Mouse (Mus musculus) hindbrain, embryonic 16.5 days (tissue): ENCODE measurements around the gene Fkbp11. TPM values are rescaled to one million over a fixed set of nuclear protein-coding genes. Genes with fewer than 3 reads are reported as not detected.

ENCODE experiments used
- ATAC-seq: fragments of 200-750 bp; cut with Nextera tagmentation; 2 replicates; pipeline ENCODE4 v1.8.0; 2017; ENCODE audit warnings: moderate TSS enrichment, moderate library complexity
- H3K27ac ChIP-seq: fragments of 300-500 bp; sonication (generic); 2 replicates; pipeline ENCODE4 v1.5.1; 2014; ENCODE audit warnings: low read depth, mild to moderate bottlenecking, control low read depth, low read length, moderate library complexity
- H3K27me3 ChIP-seq: fragments of 300-500 bp; sonication (generic); replicated peaks from 2 replicates; pipeline ENCODE4 v1.6.1; 2014; ENCODE audit warnings: low read length; ENCODE audit not compliant: control insufficient read depth, insufficient read depth
- H3K36me3 ChIP-seq: fragments of 300-500 bp; sonication (generic); 2 replicates; pipeline ENCODE4 v1.6.1; 2014; ENCODE audit warnings: mild to moderate bottlenecking, low read length, moderate library complexity, mixed read lengths; ENCODE audit not compliant: control insufficient read depth, insufficient read depth
- H3K4me1 ChIP-seq: fragments of 300-500 bp; sonication (generic); 2 replicates; pipeline ENCODE4 v1.6.1; 2014; ENCODE audit warnings: low read depth, low read length; ENCODE audit not compliant: control insufficient read depth, insufficient read depth
- H3K4me2 ChIP-seq: fragments of 300-500 bp; sonication (generic); 2 replicates; pipeline ENCODE4 v1.6.1; 2014; ENCODE audit warnings: mild to moderate bottlenecking, low read length, control low read depth, moderate library complexity
- H3K4me3 ChIP-seq: fragments of 300-500 bp; sonication (generic); 2 replicates; pipeline ENCODE4 v1.5.1; 2014; ENCODE audit warnings: mild to moderate bottlenecking, low read length, control low read depth, moderate library complexity
- H3K9ac ChIP-seq: fragments of 300-500 bp; sonication (generic); 2 replicates; pipeline ENCODE4 v1.6.1; 2014; ENCODE audit warnings: low read depth, mild to moderate bottlenecking, control low read depth, low read length, moderate library complexity
- H3K9me3 ChIP-seq: fragments of 300-500 bp; sonication (generic); 2 replicates; pipeline ENCODE4 v1.6.1; 2014; ENCODE audit warnings: mild to moderate bottlenecking, low read length, moderate library complexity; ENCODE audit not compliant: control insufficient read depth
- WGBS: fragments of 180-500 bp; shearing (Covaris S2); extraction: QIAGEN DNeasy Blood & Tissue Kit; methylation state at CpG from one replicate; pipeline ENCODE4 v1.1.7; 2014; 5-methylcytosine and 5-hydroxymethylcytosine counted together
- polyA plus RNA-seq: library from polyadenylated mRNA; unstranded; fragments of >200 nt; fragmentation: Nextera tagmentation; extraction: Ambion mirVana; gene quantifications from 2 replicates; pipeline ENCODE4 v1.2.1, GENCODE M21; 2015

Fkbp11 gene
- polyA plus RNA-seq, 1 experiment from 2014 or later: 6.3 TPM

DNA sequence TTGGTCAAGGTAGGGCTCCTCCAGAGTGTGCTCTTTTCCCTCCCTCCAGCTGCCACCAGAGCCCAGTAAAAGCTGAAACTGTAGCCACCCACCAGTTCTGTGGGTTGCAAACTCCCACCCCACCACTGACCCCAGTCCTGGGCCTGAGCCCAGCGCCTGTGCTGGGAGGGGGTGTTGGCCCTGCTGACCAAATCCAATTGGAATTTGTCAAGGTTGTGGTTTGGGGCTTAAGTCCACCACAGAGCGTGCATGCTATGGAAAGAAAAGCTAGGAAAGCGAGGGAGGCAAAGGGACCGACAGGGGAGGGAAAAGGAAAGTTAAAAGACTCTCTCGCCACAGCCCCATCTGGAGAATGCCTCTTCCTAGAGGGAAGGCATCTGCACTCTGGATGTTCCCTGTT lies 40.3 kb upstream of the Fkbp11 start:
- Histone ChIP-seq H3K4me2 (no peak overlapping the region), H3K27me3 (peaks cover 24% of the 10 kb centered on the region), H3K4me3 (no peak overlapping the region), H3K9me3 (no peaks in the 10 kb centered on the region), H3K4me1 (peaks cover 10% of the 10 kb centered on the region; the same call in 1 of the 2 replicates), H3K9ac (no peak overlapping the region), H3K27ac (no peak overlapping the region), H3K36me3 (no peaks in the 10 kb centered on the region)
- 21% methylated on average over 5 of the region's 5 CpGs for WGBS
- ATAC-seq: no peak

DNA sequence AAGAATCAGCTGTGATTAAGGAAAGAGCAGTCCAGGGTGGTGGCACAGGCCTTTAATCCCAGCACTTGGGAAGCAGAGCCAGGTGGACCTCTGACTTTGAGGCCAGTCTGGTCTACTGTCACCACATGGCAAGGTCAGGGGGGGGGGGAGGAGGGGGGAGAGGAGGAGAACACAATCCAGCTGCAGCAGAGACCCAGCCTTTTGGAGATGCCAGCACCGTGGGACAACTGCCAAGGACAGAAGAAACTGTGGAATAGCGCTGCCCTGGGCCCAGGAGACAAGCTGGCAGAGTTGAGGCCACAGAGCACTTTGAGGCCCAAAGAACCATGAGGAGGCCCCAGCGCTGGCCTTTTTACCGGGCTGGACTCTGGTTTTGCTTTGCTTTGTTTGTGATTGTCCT lies 37.9 kb upstream of the Fkbp11 start:
- Histone ChIP-seq H3K4me2 (no peak overlapping the region), H3K4me3 (no peak overlapping the region), H3K9me3 (no peaks in the 10 kb centered on the region), H3K9ac (no peak overlapping the region), H3K27me3 (peaks cover 10% of the 10 kb centered on the region), H3K27ac (no peak overlapping the region), H3K4me1 (peaks cover 15% of the 10 kb centered on the region), H3K36me3 (no peaks in the 10 kb centered on the region)
- 65% methylated on average over 4 of the region's 4 CpGs for WGBS
- no peak for ATAC-seq

- peak within 1 kb of the TSS; percentile 59 for H3K4me2 ChIP-seq
- peaks cover 20% of the 10 kb centered on the region for H3K4me1 ChIP-seq
- WGBS: under 1% methylated on average over 65 of the region's 76 CpGs
- H3K4me3 ChIP-seq: peak within 1 kb of the TSS; percentile 87
- ATAC-seq: peak; percentile 98
- peak within 1 kb of the TSS; percentile 96 for H3K9ac ChIP-seq
- peak within 1 kb of the TSS; percentile 92 for H3K27ac ChIP-seq
- 0 out of 2 replicates have a peak, but pooled peaks cover 3% of the 10 kb centered on the region for H3K36me3 ChIP-seq
- no peaks in the 10 kb centered on the region for H3K9me3 ChIP-seq
- no peaks in the 10 kb centered on the region; the same call in 1 of the 2 replicates for H3K27me3 ChIP-seq
Measured at GRCm38 (mm10) chr15:98762670-98763529, 34.9 kb upstream of the Fkbp11 start, which contains the start of gene Arf3. Arf3 (minus strand) TSS chr15:98763214.

DNA sequence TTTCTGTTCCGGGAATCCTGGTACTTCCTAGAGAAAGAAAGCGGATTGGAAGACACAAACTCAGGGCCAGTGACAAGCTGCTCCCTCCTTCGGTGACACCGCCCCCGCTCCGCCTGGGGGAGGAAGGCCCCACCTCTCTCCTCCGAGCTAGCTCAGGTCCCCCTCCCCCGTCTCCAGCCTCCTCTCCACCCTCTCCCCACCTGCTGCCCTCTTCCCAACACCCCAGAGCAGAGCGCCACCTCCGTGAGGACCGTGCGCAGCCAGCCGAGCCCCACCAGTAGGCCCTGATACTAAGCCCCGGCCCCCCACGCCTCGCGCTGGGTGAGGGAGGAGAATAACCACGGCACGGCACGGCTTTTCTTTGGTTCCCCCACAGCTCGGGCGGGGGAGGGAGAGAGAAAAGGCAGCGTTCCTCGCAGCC lies 34.2 kb upstream of the Fkbp11 start:
- H3K9ac ChIP-seq: peak overlapping the region; percentile 96
- H3K9me3 ChIP-seq: no peaks in the 10 kb centered on the region
- 0% methylated on average over 23 of the region's 24 CpGs for WGBS
- peak; percentile 69 for ATAC-seq
- H3K36me3 ChIP-seq: peaks cover 5% of the 10 kb centered on the region; the same call in 1 of the 2 replicates
- peak overlapping the region; percentile 59 for H3K4me2 ChIP-seq
- peaks cover 20% of the 10 kb centered on the region for H3K4me1 ChIP-seq
- peak overlapping the region; percentile 87 for H3K4me3 ChIP-seq
- peak overlapping the region; percentile 92 for H3K27ac ChIP-seq
- H3K27me3 ChIP-seq: no peaks in the 10 kb centered on the region; the same call in 1 of the 2 replicates

DNA sequence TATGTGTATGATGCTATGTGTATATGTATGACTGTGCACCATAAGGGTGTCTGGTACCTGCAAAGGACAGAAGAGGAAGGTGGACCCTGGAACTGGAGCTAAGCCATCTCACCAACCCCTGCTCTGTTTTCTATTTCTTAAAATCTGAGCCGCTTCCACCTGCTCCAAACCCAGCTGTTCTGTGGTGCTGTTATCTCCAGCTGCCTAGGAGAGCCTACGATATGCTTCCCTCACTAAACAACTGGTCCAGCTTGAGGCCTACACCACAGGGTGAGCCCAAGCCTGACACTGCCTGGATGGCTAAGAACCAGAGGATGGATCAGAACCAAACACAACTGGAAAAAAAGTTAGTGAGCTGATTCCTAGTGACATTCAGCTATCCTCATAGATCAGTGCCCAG lies 26.1 kb upstream of the Fkbp11 start:
- no peaks in the 10 kb centered on the region for H3K9me3 ChIP-seq
- peaks cover 5% of the 10 kb centered on the region; the same call in 1 of the 2 replicates for H3K36me3 ChIP-seq
- H3K4me2 ChIP-seq: no peak overlapping the region
- ATAC-seq: no peak
- H3K4me1 ChIP-seq: no peaks in the 10 kb centered on the region
- H3K9ac ChIP-seq: no peak overlapping the region
- 96% methylated on average over 2 of the region's 2 CpGs for WGBS
- H3K4me3 ChIP-seq: no peak overlapping the region
- no peak overlapping the region for H3K27ac ChIP-seq
- no peaks in the 10 kb centered on the region for H3K27me3 ChIP-seq

DNA sequence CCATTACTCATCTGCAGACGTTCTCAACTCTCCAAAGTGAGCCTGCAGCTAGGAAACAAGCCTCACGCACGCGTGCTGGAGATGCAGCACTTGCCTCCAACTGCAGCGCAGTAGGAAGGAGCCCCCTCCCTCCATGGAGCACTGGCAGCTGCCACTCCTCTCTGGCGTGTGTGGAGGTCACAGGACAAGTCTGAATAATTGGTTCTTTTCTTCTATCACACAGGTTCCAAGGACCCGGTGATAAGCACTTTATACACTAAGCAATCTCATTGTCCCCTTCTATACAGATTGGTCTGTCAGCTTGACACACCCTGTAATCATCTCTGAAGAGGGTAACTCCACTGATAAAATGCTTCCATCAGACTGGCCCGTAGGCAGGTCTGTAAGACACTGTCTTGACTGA lies 25.0 kb upstream of the Fkbp11 start:
- no peaks in the 10 kb centered on the region for H3K9me3 ChIP-seq
- H3K4me1 ChIP-seq: no peaks in the 10 kb centered on the region
- ATAC-seq: no peak; the same call in 1 of the 2 replicates
- WGBS: 68% methylated on average over 8 of the region's 8 CpGs
- H3K4me3 ChIP-seq: no peak overlapping the region
- no peaks in the 10 kb centered on the region for H3K27me3 ChIP-seq
- H3K27ac ChIP-seq: no peak overlapping the region
- H3K36me3 ChIP-seq: peaks cover 4% of the 10 kb centered on the region; the same call in 1 of the 2 replicates
- no peak overlapping the region for H3K4me2 ChIP-seq
- no peak overlapping the region for H3K9ac ChIP-seq

DNA sequence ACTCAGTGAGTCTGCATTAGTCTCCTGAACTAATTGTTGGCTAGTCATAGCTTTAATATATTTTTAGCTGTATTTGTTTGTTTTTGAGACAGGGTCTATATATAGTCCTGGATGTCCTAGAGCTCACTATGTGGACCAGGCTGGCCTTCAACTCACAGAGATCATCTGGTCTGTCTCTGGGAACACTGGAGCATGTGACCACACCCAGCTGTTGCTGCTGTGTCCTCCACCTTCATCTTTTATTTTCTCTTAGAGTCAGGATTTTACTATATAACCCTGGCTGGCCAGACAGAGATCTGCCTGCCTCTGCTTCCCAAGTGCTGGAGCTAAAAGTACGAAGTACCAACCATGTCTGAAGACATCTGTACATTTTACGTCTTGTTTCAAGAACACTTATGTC lies 21.1 kb upstream of the Fkbp11 start:
- Histone ChIP-seq H3K4me3 (no peak overlapping the region), H3K36me3 (no peaks in the 10 kb centered on the region), H3K9me3 (no peaks in the 10 kb centered on the region), H3K4me2 (no peak overlapping the region), H3K27me3 (no peaks in the 10 kb centered on the region), H3K27ac (no peak overlapping the region), H3K9ac (no peak overlapping the region), H3K4me1 (no peaks in the 10 kb centered on the region)
- no peak for ATAC-seq
- WGBS: 97% methylated on average over 2 of the region's 2 CpGs

DNA sequence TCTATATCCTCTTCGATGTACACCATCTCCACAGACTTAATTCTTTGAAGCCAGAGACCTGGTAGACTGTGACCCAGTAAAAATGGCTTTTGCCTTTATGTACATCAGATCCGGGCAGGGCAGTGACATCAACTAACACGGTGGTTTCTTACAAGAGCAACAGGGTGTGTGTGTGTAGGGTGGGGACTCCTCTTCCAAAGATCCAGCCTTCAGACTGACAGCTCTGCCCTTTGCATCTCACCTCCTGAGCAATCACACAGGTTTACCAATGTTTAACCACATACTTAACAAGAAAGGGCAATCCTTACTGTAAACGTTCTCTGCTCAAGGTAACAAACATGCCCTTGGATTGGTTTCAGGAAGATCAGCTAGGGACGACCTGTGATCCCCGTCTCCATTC lies 19.3 kb upstream of the Fkbp11 start:
- ATAC-seq: no peak
- Histone ChIP-seq H3K27me3 (no peaks in the 10 kb centered on the region), H3K27ac (no peak overlapping the region), H3K36me3 (peaks cover 3% of the 10 kb centered on the region; the same call in 1 of the 2 replicates), H3K4me3 (no peak overlapping the region), H3K4me2 (no peak overlapping the region), H3K4me1 (no peaks in the 10 kb centered on the region), H3K9me3 (no peaks in the 10 kb centered on the region), H3K9ac (no peak overlapping the region)
- WGBS: 92% methylated on average over 6 of the region's 6 CpGs

- WGBS: 89% methylated on average over 10 of the region's 10 CpGs
Measured at GRCm38 (mm10) chr15:98746344-98746965, 18.5 kb upstream of the Fkbp11 start.

More at GRCm38 (mm10) chr15:98746344-98746965, 18.5 kb upstream of the Fkbp11 start:
- Histone ChIP-seq H3K27me3 (no peaks in the 10 kb centered on the region), H3K4me3 (no peak overlapping the region), H3K9me3 (no peaks in the 10 kb centered on the region), H3K9ac (no peak overlapping the region), H3K4me1 (no peaks in the 10 kb centered on the region), H3K27ac (no peak overlapping the region), H3K36me3 (peaks cover 6% of the 10 kb centered on the region; the same call in 1 of the 2 replicates), H3K4me2 (no peak overlapping the region)
- no peak for ATAC-seq
